Mouse (Mus musculus) cortical plate, adult 2 months (tissue): Measurements from ENCODE around the gene Prdm16.

Source experiments
- CTCF ChIP-seq: fragments of 200-500 bp; IDR thresholded peaks from 2 replicates; pipeline ENCODE4 v1.5.1; 2011; ENCODE audit warnings: mild to moderate bottlenecking, control low read depth, low read length; ENCODE audit not compliant: insufficient read depth; ENCODE audit errors: extremely low read depth
- POLR2A ChIP-seq: fragments of 200-500 bp; IDR thresholded peaks from 2 replicates; pipeline ENCODE4 v1.6.1; 2011; ENCODE audit warnings: mild to moderate bottlenecking, low read length, control low read depth; ENCODE audit not compliant: insufficient read depth; ENCODE audit errors: extremely low read depth

- TF ChIP-seq CTCF (no peak), POLR2A (no peak)
These were observed 4.0 kb upstream of the Prdm16 start for GRCm38 (mm10) chr4:154640443-154641295.
